Mouse (Mus musculus) lung, embryonic 14.5 days (tissue): ENCODE data around the gene Ddb1. TPM values are rescaled to one million over a fixed set of nuclear protein-coding genes. Genes with fewer than 3 reads are reported as not detected.
A peak's percentile ranks its signal among the peaks of the same experiment; 100 is the strongest.

Experiments
- ATAC-seq: fragments of 200-750 bp; cut with Nextera tagmentation; 2 replicates; pipeline ENCODE4 v1.8.0; 2017; ENCODE audit warnings: mild to moderate bottlenecking, moderate TSS enrichment, moderate library complexity; ENCODE audit not compliant: insufficient read depth
- DNase-seq: peaks from one replicate; pipeline ENCODE4 v3.0.0-alpha.2; 2015
- H3K27ac ChIP-seq: fragments of 300-500 bp; sonication (generic); 2 replicates; pipeline ENCODE4 v1.5.1; 2014; ENCODE audit warnings: low read depth, mild to moderate bottlenecking, moderate library complexity
- H3K27me3 ChIP-seq: fragments of 300-500 bp; sonication (generic); 2 replicates; pipeline ENCODE4 v1.6.1; 2014; ENCODE audit warnings: low read length, control low read depth; ENCODE audit not compliant: insufficient read depth
- H3K36me3 ChIP-seq: fragments of 300-500 bp; sonication (generic); 2 replicates; pipeline ENCODE4 v1.6.1; 2014; ENCODE audit warnings: control low read depth; ENCODE audit not compliant: insufficient read depth
- H3K4me1 ChIP-seq: fragments of 300-500 bp; sonication (generic); 2 replicates; pipeline ENCODE4 v1.6.1; 2014; ENCODE audit warnings: antibody characterized with exemption, control low read depth; ENCODE audit not compliant: insufficient read depth
- H3K4me2 ChIP-seq: fragments of 300-500 bp; sonication (generic); 2 replicates; pipeline ENCODE4 v1.6.1; 2014; ENCODE audit warnings: mild to moderate bottlenecking
- H3K4me3 ChIP-seq: fragments of 300-500 bp; sonication (generic); 2 replicates; pipeline ENCODE4 v1.5.1; 2014; ENCODE audit warnings: low read depth, low read length
- H3K9ac ChIP-seq: fragments of 300-500 bp; sonication (generic); 2 replicates; pipeline ENCODE4 v1.6.1; 2014
- H3K9me3 ChIP-seq: fragments of 300-500 bp; sonication (generic); 2 replicates; pipeline ENCODE4 v1.6.1; 2016; ENCODE audit warnings: low read depth, low read length, control low read depth
- CTCF ChIP-seq: IDR thresholded peaks from 2 replicates; pipeline ENCODE4 v1.5.1; 2016; ENCODE audit warnings: antibody characterized with exemption, low read depth
- WGBS: fragments of 180-500 bp; shearing (Covaris S2); extraction: QIAGEN DNeasy Blood & Tissue Kit; methylation state at CpG from one replicate; pipeline ENCODE4 v1.1.7; 2014; 5-methylcytosine and 5-hydroxymethylcytosine counted together
- polyA plus RNA-seq: library from polyadenylated mRNA; unstranded; fragments of >200 nt; fragmentation: Nextera tagmentation; extraction: Ambion mirVana; gene quantifications from 2 replicates; pipeline ENCODE4 v1.2.1, GENCODE M21; 2014

Gene Ddb1
- polyA plus RNA-seq, 1 experiment from 2014 or later: 396 TPM

- no peaks in the 10 kb centered on the region for H3K36me3 ChIP-seq
- H3K4me1 ChIP-seq: no peaks in the 10 kb centered on the region
- no peaks in the 10 kb centered on the region for H3K9me3 ChIP-seq
- no peak overlapping the region for H3K4me2 ChIP-seq
- DNase-seq: peak; percentile 61
- 39% methylated on average over 6 of the region's 6 CpGs for WGBS
- ATAC-seq: peak; percentile 71; the same call in 1 of the 2 replicates
- no peaks in the 10 kb centered on the region for H3K27me3 ChIP-seq
- no peak for TF ChIP-seq CTCF
- H3K4me3 ChIP-seq: no peak overlapping the region
- H3K27ac ChIP-seq: peak overlapping the region; percentile 69; the same call in 1 of the 2 replicates
- no peak overlapping the region for H3K9ac ChIP-seq
These were observed 43.4 kb upstream of the Ddb1 start for GRCm38 (mm10) chr19:10561558-10562314.

GRCm38 (mm10) chr19:10562351-10562750, 42.8 kb upstream of the Ddb1 start:
- no peak overlapping the region for H3K4me3 ChIP-seq
- H3K4me1 ChIP-seq: no peaks in the 10 kb centered on the region
- peak overlapping the region; percentile 69; the same call in 1 of the 2 replicates for H3K27ac ChIP-seq
- H3K36me3 ChIP-seq: no peaks in the 10 kb centered on the region
- no peaks in the 10 kb centered on the region for H3K9me3 ChIP-seq
- ATAC-seq (no peak), DNase-seq (no peak)
- TF ChIP-seq CTCF: no peak
- no peaks in the 10 kb centered on the region for H3K27me3 ChIP-seq
- H3K4me2 ChIP-seq: no peak overlapping the region
- H3K9ac ChIP-seq: no peak overlapping the region
- WGBS: 59% methylated on average over 5 of the region's 5 CpGs

- no peak for TF ChIP-seq CTCF
- WGBS: 82% methylated on average over 6 of the region's 6 CpGs
- ATAC-seq (no peak), DNase-seq (no peak)
- no peak overlapping the region for H3K27ac ChIP-seq
- H3K4me1 ChIP-seq: no peaks in the 10 kb centered on the region
- H3K4me3 ChIP-seq: no peak overlapping the region
- no peak overlapping the region for H3K4me2 ChIP-seq
- no peaks in the 10 kb centered on the region for H3K36me3 ChIP-seq
- H3K9me3 ChIP-seq: no peaks in the 10 kb centered on the region
- no peak overlapping the region for H3K9ac ChIP-seq
- H3K27me3 ChIP-seq: no peaks in the 10 kb centered on the region
These were observed 40.8 kb upstream of the Ddb1 start for GRCm38 (mm10) chr19:10564278-10564677.

GRCm38 (mm10) chr19:10565217-10565616, 39.9 kb upstream of the Ddb1 start:
- Histone ChIP-seq H3K36me3 (peaks cover 6% of the 10 kb centered on the region; the same call in 1 of the 2 replicates), H3K9ac (no peak overlapping the region), H3K4me2 (no peak overlapping the region), H3K27me3 (no peaks in the 10 kb centered on the region), H3K4me1 (no peaks in the 10 kb centered on the region), H3K4me3 (no peak overlapping the region), H3K27ac (no peak overlapping the region), H3K9me3 (no peaks in the 10 kb centered on the region)
- no peak for ATAC-seq
- DNase-seq: no peak
- 63% methylated on average over 4 of the region's 4 CpGs for WGBS
- no peak for TF ChIP-seq CTCF

GRCm38 (mm10) chr19:10569627-10570026, 35.5 kb upstream of the Ddb1 start:
- DNase-seq: no peak
- H3K9me3 ChIP-seq: no peaks in the 10 kb centered on the region
- 93% methylated on average over 6 of the region's 6 CpGs for WGBS
- no peak overlapping the region for H3K27ac ChIP-seq
- H3K9ac ChIP-seq: no peak overlapping the region
- no peak overlapping the region for H3K4me2 ChIP-seq
- TF ChIP-seq CTCF: no peak
- no peak for ATAC-seq
- no peaks in the 10 kb centered on the region for H3K4me1 ChIP-seq
- no peak overlapping the region for H3K4me3 ChIP-seq
- peaks cover 42% of the 10 kb centered on the region for H3K36me3 ChIP-seq
- H3K27me3 ChIP-seq: no peaks in the 10 kb centered on the region

- peak within 1 kb of the TSS; percentile 62 for H3K9ac ChIP-seq
- peaks cover 4% of the 10 kb centered on the region; the same call in 1 of the 2 replicates for H3K4me1 ChIP-seq
- no peaks in the 10 kb centered on the region for H3K9me3 ChIP-seq
- H3K27me3 ChIP-seq: no peaks in the 10 kb centered on the region
- H3K4me2 ChIP-seq: peak within 1 kb of the TSS; percentile 73
- WGBS: under 1% methylated on average over 44 of the region's 44 CpGs
- peak; percentile 65 for TF ChIP-seq CTCF
- peak within 1 kb of the TSS; percentile 75 for H3K27ac ChIP-seq
- peaks cover 32% of the 10 kb centered on the region for H3K36me3 ChIP-seq
- DNase-seq: peak; percentile 98
- H3K4me3 ChIP-seq: peak within 1 kb of the TSS; percentile 57
- peak; percentile 97 for ATAC-seq
These were observed 28.2 kb upstream of the Ddb1 start, which contains the start of the genes Cyb561a3 and Tmem138 for GRCm38 (mm10) chr19:10576690-10577561. Gene Cyb561a3, plus strand, starts transcription at chr19:10577172. Gene Tmem138, minus strand, starts transcription at chr19:10577362.

GRCm38 (mm10) chr19:10580102-10580501, 25.0 kb upstream of the Ddb1 start:
- TF ChIP-seq CTCF: no peak
- Histone ChIP-seq H3K4me2 (no peak overlapping the region), H3K27me3 (no peaks in the 10 kb centered on the region), H3K36me3 (0 out of 2 replicates have a peak, but pooled peaks cover 10% of the 10 kb centered on the region), H3K27ac (no peak overlapping the region), H3K4me3 (no peak overlapping the region), H3K9me3 (no peaks in the 10 kb centered on the region), H3K4me1 (peaks cover 4% of the 10 kb centered on the region; the same call in 1 of the 2 replicates), H3K9ac (no peak overlapping the region)
- ATAC-seq (no peak), DNase-seq (no peak)
- WGBS: 61% methylated on average over 3 of the region's 3 CpGs
